Mouse (Mus musculus): ENCODE measurements around the gene Hgd. TPM values are rescaled to one million over a fixed set of nuclear protein-coding genes. Genes with fewer than 3 reads are reported as not detected.

Gene Hgd
- polyA plus RNA-seq, 1 experiment from 2014 or later = not detected

DNA sequence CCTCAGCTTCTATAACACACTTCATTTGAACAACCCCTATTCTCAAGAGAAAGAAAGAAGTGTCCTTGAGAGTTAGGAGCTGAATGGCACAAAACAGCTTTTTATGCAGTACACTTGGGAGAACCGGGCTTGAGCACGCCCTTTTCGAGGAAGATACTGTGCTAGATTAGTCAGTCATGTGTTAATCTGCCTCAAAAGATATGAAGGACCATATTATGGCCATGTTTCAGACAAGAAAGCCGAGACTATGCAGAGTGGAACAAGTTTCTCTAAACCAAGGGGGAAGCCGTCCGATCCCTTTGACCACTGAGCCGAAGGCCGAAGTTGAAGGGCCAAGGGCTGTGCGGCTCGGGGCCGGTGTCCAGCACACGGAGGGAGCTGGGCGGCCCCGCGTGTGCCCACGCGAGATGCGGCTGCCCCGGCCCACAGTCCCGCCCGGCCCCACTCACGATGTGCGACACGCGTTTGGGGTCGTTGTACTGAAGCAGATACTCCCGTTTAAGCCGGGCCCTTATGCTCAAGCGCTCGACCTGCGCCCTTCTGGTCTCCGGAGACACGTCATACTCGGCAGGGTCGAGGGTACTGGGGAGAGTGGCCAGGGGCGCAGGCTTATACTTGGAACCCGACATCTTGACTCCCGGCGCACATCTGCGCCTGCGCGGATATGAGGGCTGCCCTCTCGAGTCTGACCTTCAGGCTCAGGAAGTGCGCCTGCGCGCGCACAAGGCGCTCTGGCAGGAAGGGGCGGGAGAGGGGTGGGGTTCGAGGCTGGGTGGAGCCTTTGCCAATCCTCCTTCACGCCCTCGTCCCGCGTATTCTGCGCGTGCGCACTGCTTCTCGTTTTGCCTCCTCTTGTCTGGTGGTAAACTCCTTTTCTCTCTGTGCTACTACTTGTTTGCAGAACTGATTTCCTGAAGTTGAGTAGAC is 74.0 kb downstream of the Hgd start, which contains the start of gene Ndufb4:
TSS of gene Ndufb4 (minus strand) at position 723 of the 927 bp plus-strand sequence.
- Histone ChIP-seq H3K79me2 (ENCODE audit: inconsistent target) (peaks cover 48% of the 10 kb centered on the region), H3K36me3 (ENCODE audit: inconsistent target) (no peaks in the 10 kb centered on the region), H3K27ac (peak within 1 kb of the TSS; percentile 33; the same call in 1 of the 2 replicates), H3K4me3 (ENCODE audit: inconsistent target) (peak within 1 kb of the TSS; percentile 79)
- WGBS (ENCODE audit: missing documents) = under 1% methylated on average over 39 of the region's 58 CpGs

DNA sequence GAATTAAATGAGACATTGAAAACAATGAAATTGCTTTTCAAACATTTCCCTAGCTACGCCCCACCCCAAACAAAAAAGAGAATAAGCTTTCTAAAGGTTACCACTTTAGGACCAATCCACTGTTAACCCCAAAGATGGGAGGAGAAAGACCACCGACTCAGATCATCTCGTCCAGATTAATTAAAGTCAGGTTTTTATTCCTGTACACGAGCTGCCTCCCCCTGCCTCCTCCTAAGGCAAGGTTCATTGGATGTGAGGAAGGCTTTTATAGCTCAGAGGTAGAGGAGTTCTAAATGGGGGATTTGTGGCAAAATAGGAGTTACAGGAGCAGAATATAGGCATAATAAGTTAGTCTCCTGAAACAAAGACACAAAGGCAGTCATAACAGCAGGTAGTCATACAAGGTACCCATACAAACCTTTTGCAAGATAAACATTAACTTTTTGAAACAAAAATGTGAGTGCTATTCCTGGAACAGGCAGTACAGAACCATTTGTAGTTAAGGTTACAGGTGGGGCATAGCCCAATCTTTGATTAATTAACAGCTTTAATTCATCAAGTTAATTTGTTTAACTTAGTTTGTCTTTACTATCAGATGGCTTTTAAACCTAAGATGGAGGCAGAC is 75.0 kb downstream of the Hgd start:
- H3K4me3 ChIP-seq (ENCODE audit: inconsistent target) = no peak overlapping the region
- H3K79me2 ChIP-seq (ENCODE audit: inconsistent target) = peaks cover 39% of the 10 kb centered on the region
- 87% methylated on average over 4 of the region's 4 CpGs for WGBS (ENCODE audit: missing documents)
- H3K27ac ChIP-seq = no peak overlapping the region
- H3K36me3 ChIP-seq (ENCODE audit: inconsistent target) = no peaks in the 10 kb centered on the region

DNA sequence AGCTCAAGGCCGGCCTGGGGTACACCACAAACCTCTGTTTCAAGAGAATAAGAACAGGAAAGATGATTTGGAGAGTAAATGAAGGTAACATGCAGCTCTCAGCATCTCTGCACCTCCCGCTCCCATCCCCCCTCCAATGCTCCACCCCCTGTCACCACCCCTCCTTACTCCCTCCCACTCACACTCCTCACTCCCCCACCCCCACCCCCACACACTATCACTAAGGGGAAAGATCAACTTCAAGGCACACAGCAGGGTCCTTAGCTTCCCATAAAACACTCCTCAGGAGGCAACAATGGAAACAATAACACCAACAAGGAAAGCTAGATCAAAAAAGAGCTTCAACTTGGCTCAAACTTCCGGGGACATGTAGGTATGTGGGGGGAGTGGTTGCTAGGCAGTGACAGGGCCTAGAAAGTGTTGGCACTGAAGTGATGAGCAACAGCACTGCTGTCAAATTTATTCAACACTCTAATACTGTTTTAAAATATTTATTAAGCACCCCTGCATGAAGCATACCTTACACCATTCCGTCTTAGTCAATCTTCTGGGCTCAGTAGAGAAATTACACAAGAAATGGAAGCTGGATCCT is 75.9 kb downstream of the Hgd start:
- Histone ChIP-seq H3K79me2 (ENCODE audit: inconsistent target) (peaks cover 30% of the 10 kb centered on the region), H3K4me3 (ENCODE audit: inconsistent target) (no peak overlapping the region), H3K27ac (no peak overlapping the region), H3K36me3 (ENCODE audit: inconsistent target) (no peaks in the 10 kb centered on the region)
- WGBS (ENCODE audit: missing documents) = 81% methylated on average over 4 of the region's 4 CpGs

DNA sequence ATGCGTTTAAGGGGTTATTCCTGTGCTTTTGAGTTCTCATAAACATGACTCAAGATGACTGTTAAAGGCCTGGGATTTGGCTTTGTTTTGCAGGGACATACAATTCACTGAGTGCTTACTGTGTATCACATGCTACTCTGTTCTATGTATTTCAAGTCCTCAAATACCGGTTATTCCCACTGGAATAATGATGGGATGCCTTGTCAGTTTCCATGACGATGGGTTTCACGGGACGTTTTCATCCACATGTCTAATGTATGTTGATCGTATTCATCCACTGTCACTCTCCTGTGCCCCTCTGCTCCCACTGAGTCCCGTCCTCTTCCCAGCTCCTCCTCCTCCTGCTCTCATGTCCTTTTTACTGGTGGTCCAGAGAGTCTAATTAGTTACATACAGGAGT is 76.8 kb downstream of the Hgd start:
- H3K36me3 ChIP-seq (ENCODE audit: inconsistent target) = no peaks in the 10 kb centered on the region
- WGBS (ENCODE audit: missing documents) = 93% methylated on average over 7 of the region's 7 CpGs
- no peak overlapping the region for H3K4me3 ChIP-seq (ENCODE audit: inconsistent target)
- no peak overlapping the region for H3K27ac ChIP-seq
- H3K79me2 ChIP-seq (ENCODE audit: inconsistent target) = peaks cover 20% of the 10 kb centered on the region

DNA sequence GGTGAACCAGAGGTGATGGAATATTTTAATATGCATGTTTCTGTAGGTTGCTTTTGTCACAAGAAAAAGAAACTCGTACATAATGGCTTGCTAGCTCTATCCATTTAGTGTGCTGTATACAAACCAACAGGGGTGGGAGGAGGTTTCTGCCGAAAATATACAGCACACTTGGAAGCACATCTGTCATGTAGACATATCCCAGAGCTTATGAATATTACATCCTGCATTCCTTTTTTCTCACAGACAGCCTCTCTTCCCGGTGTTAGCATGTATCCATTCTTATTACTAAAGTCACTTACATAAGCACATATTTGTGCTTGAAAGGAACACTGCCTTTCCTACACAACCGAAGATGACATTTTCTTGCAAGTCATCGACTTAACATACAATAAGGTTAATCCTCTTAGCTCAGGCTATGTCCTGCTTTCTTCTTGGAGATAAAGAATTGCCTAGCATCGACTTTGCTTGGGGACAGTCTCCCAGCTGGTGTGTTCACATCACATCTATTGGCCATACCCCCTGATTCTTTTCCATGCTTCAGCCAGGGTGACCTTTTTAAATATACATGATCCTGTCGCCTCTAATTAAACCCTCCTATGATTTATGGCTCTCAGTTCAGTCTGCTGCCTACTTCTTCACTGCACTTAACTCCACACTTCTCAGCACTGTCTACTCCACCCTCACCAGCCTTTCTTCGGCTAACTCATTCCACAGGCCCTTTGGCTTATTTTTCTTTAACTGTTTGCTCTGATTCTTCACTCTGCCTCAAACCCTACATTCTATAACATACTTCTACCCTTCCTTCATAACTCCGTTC is 83.9 kb downstream of the Hgd start:
- H3K79me2 ChIP-seq (ENCODE audit: inconsistent target) = no peaks in the 10 kb centered on the region
- H3K36me3 ChIP-seq (ENCODE audit: inconsistent target) = no peaks in the 10 kb centered on the region
- no peak overlapping the region for H3K4me3 ChIP-seq (ENCODE audit: inconsistent target)
- no peak overlapping the region for H3K27ac ChIP-seq
- 88% methylated on average over 9 of the region's 9 CpGs for WGBS (ENCODE audit: missing documents)

DNA sequence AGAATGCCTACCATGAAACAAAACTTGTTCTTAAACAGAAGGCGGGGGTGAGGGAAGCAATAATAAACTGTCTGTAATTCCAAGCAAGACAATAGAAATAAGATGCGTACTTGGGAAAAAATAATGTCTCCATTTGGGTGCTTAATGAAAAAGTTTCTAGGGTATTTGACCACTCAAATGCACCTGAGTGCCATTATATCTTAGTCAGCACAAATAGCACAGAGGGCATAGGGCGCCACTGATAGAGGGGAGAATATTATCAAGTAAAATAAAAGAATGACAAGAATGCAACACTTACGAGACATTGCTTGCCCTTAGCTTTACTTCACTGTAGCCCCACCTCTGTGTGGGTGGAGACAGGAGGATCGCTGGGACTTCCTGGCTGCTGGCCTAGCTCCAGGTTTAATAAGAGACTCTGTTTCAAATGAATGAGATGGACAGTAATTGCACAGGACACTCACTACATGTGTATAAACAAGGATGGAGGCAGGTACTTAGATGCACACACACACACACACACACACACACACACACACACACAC is 85.5 kb downstream of the Hgd start:
- H3K27ac ChIP-seq = no peak overlapping the region

DNA sequence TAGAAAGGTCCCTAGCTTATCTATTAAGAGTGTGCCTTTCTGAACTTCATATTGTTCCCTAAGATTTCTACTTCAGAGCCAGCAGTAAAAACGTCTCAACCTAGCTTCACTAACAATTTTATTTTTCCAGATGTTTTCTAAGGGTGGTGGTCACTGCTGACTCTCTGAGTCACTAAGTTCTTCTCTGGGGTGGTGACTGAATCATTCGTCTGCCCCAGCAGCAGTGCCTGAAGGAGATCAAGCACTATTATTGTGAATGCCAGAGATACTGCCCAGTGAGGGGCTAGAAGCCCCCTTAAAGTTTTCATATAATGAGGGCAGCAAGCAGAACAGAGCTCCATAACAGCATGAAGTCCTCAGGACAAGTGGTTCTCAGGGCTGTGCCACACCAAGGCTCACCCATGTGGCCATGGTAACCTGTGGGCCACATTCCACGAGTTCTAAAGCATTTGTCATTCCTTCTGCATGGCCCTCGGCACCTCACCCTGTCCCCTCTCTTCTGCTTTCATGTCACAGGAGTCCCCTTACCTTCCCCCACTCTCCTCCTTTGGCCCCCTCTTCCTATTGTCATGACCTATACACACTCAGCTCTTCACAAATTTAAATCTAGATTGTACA is 90.8 kb downstream of the Hgd start:
- Histone ChIP-seq H3K79me2 (ENCODE audit: inconsistent target) (no peaks in the 10 kb centered on the region), H3K36me3 (ENCODE audit: inconsistent target) (no peaks in the 10 kb centered on the region), H3K4me3 (ENCODE audit: inconsistent target) (no peak overlapping the region), H3K27ac (no peak overlapping the region)
- 52% methylated on average over 4 of the region's 4 CpGs for WGBS (ENCODE audit: missing documents)

More for the DNA sequence above, 85.5 kb downstream of the Hgd start:
- Histone ChIP-seq H3K4me3 (ENCODE audit: inconsistent target) (no peak overlapping the region), H3K36me3 (ENCODE audit: inconsistent target) (no peaks in the 10 kb centered on the region), H3K79me2 (ENCODE audit: inconsistent target) (no peaks in the 10 kb centered on the region)
- 74% methylated on average over 5 of the region's 5 CpGs for WGBS (ENCODE audit: missing documents)

DNA sequence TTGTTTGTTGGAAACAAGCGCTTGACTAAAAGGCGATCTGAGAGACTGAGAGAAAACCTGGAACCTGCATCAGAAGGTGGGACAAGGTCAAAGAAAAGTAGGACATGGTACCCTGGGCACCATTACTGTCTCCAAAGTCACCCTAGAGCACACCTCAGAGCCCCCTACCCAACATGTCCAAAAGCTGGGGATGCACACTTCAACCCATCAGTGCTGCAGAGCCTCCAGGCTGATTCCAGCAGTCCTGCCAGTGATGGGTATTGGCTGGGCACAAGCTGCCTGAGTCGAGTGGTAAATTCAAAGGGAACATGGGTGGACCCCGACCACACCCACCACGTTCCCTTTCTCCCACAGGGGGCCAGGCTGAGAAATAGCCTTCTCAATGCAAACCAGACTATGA is 95.4 kb downstream of the Hgd start:
- no peak overlapping the region for H3K4me3 ChIP-seq (ENCODE audit: inconsistent target)
- no peaks in the 10 kb centered on the region for H3K36me3 ChIP-seq (ENCODE audit: inconsistent target)
- H3K27ac ChIP-seq = no peak overlapping the region
- no peaks in the 10 kb centered on the region for H3K79me2 ChIP-seq (ENCODE audit: inconsistent target)
- 94% methylated on average over 5 of the region's 5 CpGs for WGBS (ENCODE audit: missing documents)

DNA sequence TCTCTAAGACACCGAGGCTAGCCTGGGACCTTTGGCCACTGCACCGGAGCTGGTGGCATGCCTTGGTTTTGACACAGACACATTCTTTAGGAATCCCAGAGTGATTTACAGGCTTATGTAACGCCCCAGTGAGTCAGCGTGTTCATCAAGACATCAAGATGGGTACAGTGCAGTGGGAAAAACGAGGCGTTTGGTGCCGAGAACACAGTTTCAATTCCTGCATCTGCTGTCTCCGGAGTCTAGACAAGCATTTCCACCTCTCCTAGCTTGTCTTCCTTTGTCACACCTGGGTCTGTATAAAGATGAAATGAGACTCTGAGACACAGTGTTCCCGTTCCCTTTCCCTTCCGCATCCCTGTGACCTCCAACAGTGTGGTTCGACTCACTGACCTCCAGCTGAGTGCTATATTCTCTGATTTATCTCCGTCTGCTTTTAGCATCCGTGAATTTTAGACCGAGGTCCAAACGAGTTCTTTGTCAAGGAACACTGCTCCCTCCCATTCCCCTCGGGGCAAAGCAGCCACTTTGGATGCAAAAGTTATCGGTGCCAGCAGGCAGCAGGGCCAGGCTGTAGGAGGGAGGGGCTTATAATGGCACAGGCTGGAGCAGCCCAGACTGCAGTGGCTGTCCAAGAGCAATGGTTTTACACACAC is 96.2 kb downstream of the Hgd start:
- no peak overlapping the region for H3K4me3 ChIP-seq (ENCODE audit: inconsistent target)
- 64% methylated on average over 17 of the region's 17 CpGs for WGBS (ENCODE audit: missing documents)
- H3K36me3 ChIP-seq (ENCODE audit: inconsistent target) = no peaks in the 10 kb centered on the region

DNA sequence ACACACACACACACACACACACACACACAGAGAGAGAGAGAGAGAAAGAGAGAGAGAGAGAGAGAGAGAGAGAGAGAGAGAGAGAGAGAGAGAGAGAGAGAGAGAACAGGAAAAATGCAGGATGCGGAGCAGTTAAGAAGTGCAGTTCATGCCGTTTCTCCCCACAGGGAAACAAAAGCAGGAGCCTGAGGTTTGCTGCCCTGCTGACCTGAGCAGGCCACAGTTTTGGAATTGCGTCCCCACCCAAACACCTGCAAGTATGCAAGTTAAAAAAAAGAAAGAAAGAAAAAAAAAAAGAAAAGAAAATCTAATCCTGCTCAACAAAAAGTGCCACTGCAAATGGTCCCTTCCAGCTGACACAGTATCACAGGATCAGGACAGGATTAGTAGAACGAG is 96.7 kb downstream of the Hgd start:
- Histone ChIP-seq H3K4me3 (ENCODE audit: inconsistent target) (no peak overlapping the region), H3K36me3 (ENCODE audit: inconsistent target) (no peaks in the 10 kb centered on the region), H3K79me2 (ENCODE audit: inconsistent target) (no peaks in the 10 kb centered on the region), H3K27ac (no peak overlapping the region)
- WGBS (ENCODE audit: missing documents) = 75% methylated on average over 4 of the region's 4 CpGs

More for the DNA sequence above, 96.2 kb downstream of the Hgd start:
- no peak overlapping the region for H3K27ac ChIP-seq
- H3K79me2 ChIP-seq (ENCODE audit: inconsistent target) = no peaks in the 10 kb centered on the region

DNA sequence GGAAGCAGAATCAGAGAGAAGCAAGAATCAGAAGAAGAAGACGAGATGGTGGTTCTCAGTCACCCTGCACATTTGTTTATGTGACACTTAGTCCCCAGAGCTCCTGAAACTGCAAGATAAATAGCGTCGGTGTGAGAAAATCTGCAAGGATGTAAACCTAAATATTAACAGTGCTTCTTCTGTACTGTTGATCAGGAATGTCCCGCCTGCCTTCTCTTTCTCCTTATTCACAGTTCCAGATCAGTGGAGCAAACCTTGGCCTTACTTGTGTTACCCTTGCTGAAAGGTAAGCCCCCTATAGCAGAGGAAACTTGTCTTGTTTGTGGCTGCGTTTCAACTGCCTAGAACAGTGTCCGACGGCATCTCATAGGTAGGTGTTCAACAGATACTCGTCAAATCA is 97.6 kb downstream of the Hgd start:
- Histone ChIP-seq H3K27ac (no peak overlapping the region), H3K36me3 (ENCODE audit: inconsistent target) (no peaks in the 10 kb centered on the region), H3K4me3 (ENCODE audit: inconsistent target) (no peak overlapping the region), H3K79me2 (ENCODE audit: inconsistent target) (no peaks in the 10 kb centered on the region)
- 91% methylated on average over 8 of the region's 8 CpGs for WGBS (ENCODE audit: missing documents)

DNA sequence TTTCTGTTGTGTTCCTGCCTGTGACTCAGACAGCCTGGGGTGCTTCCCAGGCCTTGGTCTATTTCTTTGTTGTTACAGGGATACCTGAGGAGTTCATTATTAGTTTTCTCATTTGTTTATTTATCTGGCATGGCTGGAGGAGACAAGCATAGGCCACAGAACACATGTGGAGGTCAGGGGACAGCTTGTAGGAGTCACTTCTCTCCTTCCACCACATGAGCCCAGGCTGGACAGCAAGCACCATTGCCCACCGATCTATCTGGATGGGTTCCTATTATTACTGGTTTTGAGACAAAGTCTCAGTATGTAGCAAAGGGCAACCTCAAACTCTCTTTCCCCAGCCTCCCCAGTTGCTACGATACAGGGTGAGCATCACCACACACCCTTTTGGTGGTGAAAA is 100.3 kb downstream of the Hgd start:
- WGBS (ENCODE audit: missing documents) = 100% methylated on average over 2 of the region's 2 CpGs
- H3K36me3 ChIP-seq (ENCODE audit: inconsistent target) = no peaks in the 10 kb centered on the region
- no peaks in the 10 kb centered on the region for H3K79me2 ChIP-seq (ENCODE audit: inconsistent target)
- H3K4me3 ChIP-seq (ENCODE audit: inconsistent target) = no peak overlapping the region
- no peak overlapping the region for H3K27ac ChIP-seq

DNA sequence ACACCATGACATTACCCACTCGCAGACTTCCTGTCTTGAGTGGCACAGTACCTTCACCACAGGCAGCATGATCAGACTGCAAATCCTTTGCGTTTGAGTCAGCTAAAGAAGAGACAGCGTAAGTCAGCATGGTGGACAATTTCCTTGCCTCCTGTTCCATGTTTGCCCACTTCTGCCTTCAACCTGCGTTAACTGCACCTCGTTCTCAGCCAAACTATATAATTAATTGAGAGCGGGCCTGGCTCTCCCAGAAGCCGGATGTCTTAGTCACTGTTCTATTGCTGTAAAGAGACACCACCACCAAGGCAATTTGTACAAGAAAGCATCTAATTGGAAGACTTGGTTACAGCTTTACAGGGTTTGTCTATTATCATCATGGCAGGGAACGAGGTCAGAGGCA is 100.9 kb downstream of the Hgd start:
- 86% methylated on average over 8 of the region's 8 CpGs for WGBS (ENCODE audit: missing documents)
- H3K27ac ChIP-seq = no peak overlapping the region
- no peak overlapping the region for H3K4me3 ChIP-seq (ENCODE audit: inconsistent target)
- no peaks in the 10 kb centered on the region for H3K79me2 ChIP-seq (ENCODE audit: inconsistent target)
- no peaks in the 10 kb centered on the region for H3K36me3 ChIP-seq (ENCODE audit: inconsistent target)

Measured in macrophage (primary cell).